Mouse (Mus musculus): ENCODE data around the gene Fam162b. TPM values are rescaled to one million over a fixed set of nuclear protein-coding genes. Genes with fewer than 3 reads are reported as not detected.

The Fam162b gene
- not detected in 2 replicates for polyA plus RNA-seq (2011; ENCODE audit: insufficient read length, low read depth, missing spikeins)

- no peak within 1 kb of the TSS for H3K27ac ChIP-seq (ENCODE audit: insufficient read depth, low read length)
- no peak within 1 kb of the TSS for H3K4me3 ChIP-seq (ENCODE audit: insufficient read depth, low read length)
- no peak for TF ChIP-seq CTCF (IDR thresholded peaks at IDR 0.05; ENCODE audit: borderline replicate concordance, insufficient read depth, low read length)
- TF ChIP-seq POLR2A (IDR thresholded peaks at IDR 0.05; ENCODE audit: low read depth, low read length) = no peak
- H3K4me1 ChIP-seq (ENCODE audit: control insufficient read depth, insufficient read depth, low read length) = no peaks in the 10 kb centered on the region
Measured at GRCm38 (mm10) chr10:51590139-51590574, at the start of gene Fam162b. Gene Fam162b, minus strand, starts transcription at chr10:51590517.

DNA sequence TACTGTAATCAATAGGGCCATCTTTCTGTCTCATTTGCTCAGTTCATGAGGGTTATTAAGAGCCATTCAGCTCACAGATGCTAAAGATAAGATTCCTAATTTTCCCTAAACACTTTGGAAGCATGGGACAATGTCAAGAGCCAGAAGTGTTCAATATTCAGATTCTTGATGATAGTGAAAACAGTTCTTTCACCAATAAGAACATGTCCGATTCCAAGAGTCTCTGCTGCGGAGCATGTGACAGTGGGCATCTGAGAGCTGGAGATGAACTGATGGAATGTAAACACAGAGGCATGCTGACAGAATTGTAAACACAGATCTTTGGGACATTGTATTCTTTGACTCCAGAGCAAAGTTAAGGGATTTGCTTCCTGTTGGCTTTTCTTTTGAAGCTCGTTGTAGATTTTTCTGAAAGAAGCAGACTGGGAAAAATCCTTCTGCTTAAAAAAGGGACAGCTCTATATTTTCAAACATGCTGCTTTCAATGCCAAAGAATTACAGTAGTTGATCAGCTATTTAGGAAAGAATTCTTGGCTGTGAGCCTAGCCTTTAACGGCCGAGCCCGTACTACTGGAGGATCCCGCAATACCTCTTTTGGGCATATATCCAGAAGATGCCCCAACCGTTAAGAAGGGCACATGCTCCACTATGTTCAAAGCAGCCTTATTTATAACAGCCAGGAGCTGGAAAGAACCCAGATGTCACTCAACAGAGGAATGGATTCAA, 41.3 kb upstream of the Fam162b start, which contains the start of gene Gprc6a:
Gprc6a (minus strand) TSS at position 51 of the 726 bp plus-strand sequence.
- no peak within 1 kb of the TSS for H3K27ac ChIP-seq (ENCODE audit: insufficient read depth, low read length)
- no peak within 1 kb of the TSS for H3K4me3 ChIP-seq (ENCODE audit: insufficient read depth, low read length)
- H3K4me1 ChIP-seq (ENCODE audit: control insufficient read depth, insufficient read depth, low read length) = no peaks in the 10 kb centered on the region
- no peak for TF ChIP-seq POLR2A (IDR thresholded peaks at IDR 0.05; ENCODE audit: low read depth, low read length)
- TF ChIP-seq CTCF (IDR thresholded peaks at IDR 0.05; ENCODE audit: borderline replicate concordance, insufficient read depth, low read length) = no peak

DNA sequence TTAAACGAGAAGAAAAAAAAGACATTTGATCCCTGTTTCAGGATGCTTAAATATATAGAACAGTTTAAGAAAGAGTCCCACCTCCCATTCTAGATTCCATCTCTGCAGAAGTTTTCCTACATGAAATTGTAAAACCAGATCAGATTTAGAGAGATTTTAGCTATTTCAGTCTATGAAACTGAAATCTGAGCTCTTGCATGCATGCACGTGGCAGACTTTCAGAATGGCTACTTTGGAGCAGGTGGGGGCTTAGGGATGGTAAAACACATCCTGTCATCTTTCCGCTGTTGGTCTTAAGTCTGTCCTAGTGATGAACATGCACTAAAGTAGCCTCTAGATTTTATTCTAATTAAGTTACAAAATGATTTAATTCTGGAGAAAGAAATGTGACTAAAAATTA, 30.9 kb upstream of the Fam162b start:
- Histone ChIP-seq H3K4me1 (ENCODE audit: control insufficient read depth, insufficient read depth, low read length) (no peaks in the 10 kb centered on the region), H3K27ac (ENCODE audit: insufficient read depth, low read length) (no peak overlapping the region), H3K4me3 (ENCODE audit: insufficient read depth, low read length) (no peak overlapping the region)
- TF ChIP-seq POLR2A (IDR thresholded peaks at IDR 0.05; ENCODE audit: low read depth, low read length) (no peak), CTCF (IDR thresholded peaks at IDR 0.05; ENCODE audit: borderline replicate concordance, insufficient read depth, low read length) (no peak)

- no peaks in the 10 kb centered on the region for H3K4me1 ChIP-seq (ENCODE audit: control insufficient read depth, insufficient read depth, low read length)
- H3K27ac ChIP-seq (ENCODE audit: insufficient read depth, low read length) = no peak overlapping the region
- TF ChIP-seq CTCF (IDR thresholded peaks at IDR 0.05; ENCODE audit: borderline replicate concordance, insufficient read depth, low read length) (no peak), POLR2A (IDR thresholded peaks at IDR 0.05; ENCODE audit: low read depth, low read length) (no peak)
- H3K4me3 ChIP-seq (ENCODE audit: insufficient read depth, low read length) = no peak overlapping the region
Measured at GRCm38 (mm10) chr10:51620126-51620525, 29.8 kb upstream of the Fam162b start.

DNA sequence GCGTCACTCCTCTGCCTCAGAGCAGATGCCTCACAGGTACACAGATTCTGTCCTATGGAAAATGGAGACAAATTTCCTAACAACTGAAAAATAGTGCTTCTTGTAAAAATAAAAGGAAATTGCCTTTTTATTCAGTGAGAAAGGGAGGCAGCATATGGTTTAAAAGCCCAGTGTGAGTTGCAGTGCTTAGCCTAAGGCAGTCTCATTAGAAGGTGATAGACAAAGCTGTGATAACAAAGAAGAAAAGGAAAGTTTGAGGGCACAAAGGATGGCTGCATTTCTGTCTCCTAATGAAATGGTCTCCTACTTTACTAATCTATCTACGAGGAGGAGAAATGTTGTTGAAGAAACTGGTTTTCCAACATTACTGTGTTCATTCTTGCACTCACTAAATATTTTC, 28.2 kb upstream of the Fam162b start:
- Histone ChIP-seq H3K4me3 (ENCODE audit: insufficient read depth, low read length) (no peak overlapping the region), H3K4me1 (ENCODE audit: control insufficient read depth, insufficient read depth, low read length) (no peaks in the 10 kb centered on the region), H3K27ac (ENCODE audit: insufficient read depth, low read length) (no peak overlapping the region)
- TF ChIP-seq CTCF (IDR thresholded peaks at IDR 0.05; ENCODE audit: borderline replicate concordance, insufficient read depth, low read length) (no peak), POLR2A (IDR thresholded peaks at IDR 0.05; ENCODE audit: low read depth, low read length) (no peak)

DNA sequence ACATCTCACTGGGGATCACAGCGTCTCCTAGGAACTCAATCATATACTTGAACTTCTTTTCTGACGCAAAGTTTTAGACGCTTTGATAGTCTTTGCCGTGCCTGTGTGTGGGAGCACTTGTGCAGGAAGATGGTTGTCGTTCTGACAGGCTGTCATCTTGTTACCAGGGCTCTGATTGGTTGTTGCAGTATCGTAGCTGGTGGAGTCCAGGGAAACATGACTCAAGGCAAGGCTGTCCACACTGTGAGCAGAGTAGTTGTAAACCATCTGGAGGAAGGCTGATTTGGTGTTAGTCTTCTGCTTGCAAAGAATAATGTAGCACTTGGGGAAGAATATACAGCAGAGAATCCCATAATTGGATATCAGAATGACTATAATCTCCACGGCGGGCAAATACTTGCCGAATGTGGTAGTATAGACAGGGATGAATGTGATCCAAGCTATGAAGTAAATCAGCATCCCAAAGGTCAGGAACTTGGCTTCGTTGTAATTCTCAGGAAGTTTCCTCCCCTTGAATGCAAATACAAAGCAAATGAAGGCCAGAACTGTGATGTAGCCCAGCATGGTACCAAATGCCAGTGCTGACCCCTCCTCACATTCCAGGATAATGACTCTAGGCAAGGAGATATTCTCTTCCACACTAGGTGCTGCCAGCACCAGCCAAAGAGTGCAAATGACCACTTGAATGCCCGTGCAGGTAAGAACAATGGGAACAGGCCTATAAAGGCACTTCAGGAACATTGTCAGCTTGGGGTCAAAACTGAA, 24.7 kb upstream of the Fam162b start:
- Histone ChIP-seq H3K4me1 (ENCODE audit: control insufficient read depth, insufficient read depth, low read length) (no peaks in the 10 kb centered on the region), H3K4me3 (ENCODE audit: insufficient read depth, low read length) (no peak overlapping the region), H3K27ac (ENCODE audit: insufficient read depth, low read length) (no peak overlapping the region)
- TF ChIP-seq POLR2A (IDR thresholded peaks at IDR 0.05; ENCODE audit: low read depth, low read length) (no peak), CTCF (IDR thresholded peaks at IDR 0.05; ENCODE audit: borderline replicate concordance, insufficient read depth, low read length) (no peak)

DNA sequence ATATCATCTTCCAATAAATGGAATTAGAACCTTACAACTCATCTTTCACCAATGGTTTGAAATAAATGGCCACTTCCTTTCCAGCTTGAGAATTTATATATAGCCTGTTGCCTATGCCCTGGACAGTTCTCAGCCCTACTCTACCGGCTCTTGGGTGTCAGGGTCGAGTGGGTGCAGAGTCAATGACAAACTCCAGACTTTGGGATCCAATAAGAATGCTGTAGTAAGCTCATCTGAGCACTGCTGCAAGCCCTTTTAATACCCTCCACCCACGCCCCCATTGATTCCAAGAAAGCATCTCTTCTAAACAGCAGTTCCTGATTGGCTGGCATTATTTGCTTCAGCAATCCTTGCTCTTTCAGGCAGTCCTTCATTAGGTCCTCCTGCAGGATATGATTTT, 23.1 kb upstream of the Fam162b start:
- Histone ChIP-seq H3K27ac (ENCODE audit: insufficient read depth, low read length) (no peak overlapping the region), H3K4me1 (ENCODE audit: control insufficient read depth, insufficient read depth, low read length) (no peaks in the 10 kb centered on the region)
- TF ChIP-seq CTCF (IDR thresholded peaks at IDR 0.05; ENCODE audit: borderline replicate concordance, insufficient read depth, low read length) = no peak
- TF ChIP-seq POLR2A (IDR thresholded peaks at IDR 0.05; ENCODE audit: low read depth, low read length) = no peak

GRCm38 (mm10) chr10:51611969-51612682, 21.8 kb upstream of the Fam162b start:
- Histone ChIP-seq H3K4me1 (ENCODE audit: control insufficient read depth, insufficient read depth, low read length) (no peaks in the 10 kb centered on the region), H3K4me3 (ENCODE audit: insufficient read depth, low read length) (no peak overlapping the region), H3K27ac (ENCODE audit: insufficient read depth, low read length) (no peak overlapping the region)
- TF ChIP-seq CTCF (IDR thresholded peaks at IDR 0.05; ENCODE audit: borderline replicate concordance, insufficient read depth, low read length) = no peak
- no peak for TF ChIP-seq POLR2A (IDR thresholded peaks at IDR 0.05; ENCODE audit: low read depth, low read length)

More for the DNA sequence above, 23.1 kb upstream of the Fam162b start:
- no peak overlapping the region for H3K4me3 ChIP-seq (ENCODE audit: insufficient read depth, low read length)

DNA sequence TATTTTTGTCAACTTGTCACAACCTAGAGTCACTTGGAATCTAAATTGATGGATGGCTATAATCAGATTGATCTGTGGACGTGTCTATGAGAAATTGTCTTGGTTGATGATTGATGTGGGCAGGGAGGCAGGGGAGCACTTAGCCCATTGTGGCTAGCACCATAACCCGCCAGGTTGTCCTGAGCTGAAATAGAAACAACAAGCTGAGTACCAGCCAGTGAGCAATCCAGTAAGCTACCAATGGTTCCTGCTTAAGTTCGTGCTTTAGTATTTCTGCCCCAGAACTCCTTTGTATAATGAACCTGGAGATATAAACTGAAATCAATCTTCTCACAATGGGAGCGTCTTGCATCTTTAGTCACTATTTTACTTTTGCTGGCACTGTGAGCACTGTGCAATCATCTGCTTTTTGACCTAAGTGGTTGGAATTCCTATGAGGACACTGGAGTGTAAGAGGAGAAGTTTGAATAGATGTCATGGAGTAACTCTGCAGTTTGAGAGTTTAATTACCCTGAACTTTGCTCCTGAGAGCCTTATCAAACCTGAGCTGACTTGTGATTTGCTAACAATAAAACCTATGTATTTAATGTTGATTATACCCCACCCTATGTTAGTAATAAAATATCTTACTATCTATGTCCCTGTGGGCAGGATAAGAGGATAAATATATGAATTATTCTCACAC, 19.6 kb upstream of the Fam162b start:
- no peak overlapping the region for H3K4me3 ChIP-seq (ENCODE audit: insufficient read depth, low read length)
- TF ChIP-seq CTCF (IDR thresholded peaks at IDR 0.05; ENCODE audit: borderline replicate concordance, insufficient read depth, low read length) = no peak
- TF ChIP-seq POLR2A (IDR thresholded peaks at IDR 0.05; ENCODE audit: low read depth, low read length) = no peak
- H3K27ac ChIP-seq (ENCODE audit: insufficient read depth, low read length) = no peak overlapping the region
- H3K4me1 ChIP-seq (ENCODE audit: control insufficient read depth, insufficient read depth, low read length) = no peaks in the 10 kb centered on the region

Data from embryonic fibroblast, embryonic 13.5 days (primary cell).